Mouse (Mus musculus) bone marrow macrophage, adult 2 months (primary cell): ENCODE results near the gene Rpl6. TPM values are rescaled to one million over a fixed set of nuclear protein-coding genes. Genes with fewer than 3 reads are reported as not detected.
A peak's percentile ranks its signal among the peaks of the same experiment; 100 is the strongest.
"Not testable (repeated sequence)": the region's sequence is repeated elsewhere in the genome, so short reads cannot be mapped to it uniquely, and the experiment has no call there.

Source experiments
- H3K27ac ChIP-seq: 2 replicates; pipeline ENCODE4 v1.5.1; 2012; ENCODE audit warnings: low read depth, low read length; ENCODE audit not compliant: insufficient read depth
- H3K4me1 ChIP-seq: 2 replicates; pipeline ENCODE4 v1.6.1; 2012; ENCODE audit warnings: low read length; ENCODE audit not compliant: control insufficient read depth, insufficient read depth
- H3K4me3 ChIP-seq: 2 replicates; pipeline ENCODE4 v1.5.1; 2012; ENCODE audit warnings: mild to moderate bottlenecking, low read length, moderate library complexity; ENCODE audit not compliant: insufficient read depth
- CTCF ChIP-seq: IDR thresholded peaks from 2 replicates; pipeline ENCODE4 v1.5.1; 2012; ENCODE audit warnings: low read depth, mild to moderate bottlenecking, low read length, moderate library complexity
- POLR2A ChIP-seq: IDR thresholded peaks from 2 replicates; pipeline ENCODE4 v1.6.1; 2012; ENCODE audit warnings: mild to moderate bottlenecking, low read depth, low read length, borderline replicate concordance
- polyA plus RNA-seq: library from polyadenylated mRNA; stranded (reverse); fragments of >200 nt; gene quantifications from 2 replicates; pipeline ENCODE4 v1.2.4, GENCODE M21; 2012; ENCODE audit not compliant: missing spikeins, insufficient read depth, insufficient read length

Rpl6 gene
- polyA plus RNA-seq, 1 experiment = 1,191 TPM

- H3K27ac ChIP-seq = no peak overlapping the region
- H3K4me1 ChIP-seq = peaks cover 7% of the 10 kb centered on the region
- no peak overlapping the region for H3K4me3 ChIP-seq
- no peak for TF ChIP-seq POLR2A
- TF ChIP-seq CTCF = no peak
Measured at GRCm38 (mm10) chr5:121210601-121210924, 6.3 kb downstream of the Rpl6 start.

GRCm38 (mm10) chr5:121212108-121212507 lies 7.8 kb downstream of the Rpl6 start:
- no peak overlapping the region for H3K27ac ChIP-seq
- no peak for TF ChIP-seq POLR2A
- TF ChIP-seq CTCF = no peak
- H3K4me3 ChIP-seq = no peak overlapping the region
- no peaks in the 10 kb centered on the region for H3K4me1 ChIP-seq

GRCm38 (mm10) chr5:121214707-121215106 lies 10.4 kb downstream of the Rpl6 start:
- Histone ChIP-seq H3K27ac (no peak overlapping the region), H3K4me1 (no peaks in the 10 kb centered on the region)

GRCm38 (mm10) chr5:121215380-121216125 lies 11.3 kb downstream of the Rpl6 start:
- Histone ChIP-seq H3K4me1 (no peaks in the 10 kb centered on the region), H3K27ac (no peak overlapping the region), H3K4me3 (no peak overlapping the region)
- TF ChIP-seq POLR2A (no peak), CTCF (peak; percentile 95)

More at GRCm38 (mm10) chr5:121214707-121215106, 10.4 kb downstream of the Rpl6 start:
- H3K4me3 ChIP-seq = no peak overlapping the region
- no peak for TF ChIP-seq CTCF
- no peak for TF ChIP-seq POLR2A

DNA sequence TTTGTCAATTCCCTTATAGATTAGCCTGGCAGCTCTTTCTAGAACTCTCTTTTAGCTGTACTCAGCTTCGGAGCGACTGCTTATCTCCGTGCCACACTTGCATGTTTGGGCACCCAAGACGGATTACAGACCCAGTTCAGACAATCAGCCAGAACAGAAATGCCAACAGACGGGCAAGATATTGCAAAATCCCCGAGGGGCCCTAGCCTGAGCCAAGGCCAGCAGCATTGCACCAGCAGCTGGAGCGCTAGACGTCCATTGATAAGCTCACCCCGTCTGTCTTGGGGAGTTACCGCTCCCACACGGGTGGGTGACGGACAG lies 11.8 kb downstream of the Rpl6 start:
- Histone ChIP-seq H3K27ac (no peak overlapping the region), H3K4me3 (no peak overlapping the region), H3K4me1 (no peaks in the 10 kb centered on the region)

DNA sequence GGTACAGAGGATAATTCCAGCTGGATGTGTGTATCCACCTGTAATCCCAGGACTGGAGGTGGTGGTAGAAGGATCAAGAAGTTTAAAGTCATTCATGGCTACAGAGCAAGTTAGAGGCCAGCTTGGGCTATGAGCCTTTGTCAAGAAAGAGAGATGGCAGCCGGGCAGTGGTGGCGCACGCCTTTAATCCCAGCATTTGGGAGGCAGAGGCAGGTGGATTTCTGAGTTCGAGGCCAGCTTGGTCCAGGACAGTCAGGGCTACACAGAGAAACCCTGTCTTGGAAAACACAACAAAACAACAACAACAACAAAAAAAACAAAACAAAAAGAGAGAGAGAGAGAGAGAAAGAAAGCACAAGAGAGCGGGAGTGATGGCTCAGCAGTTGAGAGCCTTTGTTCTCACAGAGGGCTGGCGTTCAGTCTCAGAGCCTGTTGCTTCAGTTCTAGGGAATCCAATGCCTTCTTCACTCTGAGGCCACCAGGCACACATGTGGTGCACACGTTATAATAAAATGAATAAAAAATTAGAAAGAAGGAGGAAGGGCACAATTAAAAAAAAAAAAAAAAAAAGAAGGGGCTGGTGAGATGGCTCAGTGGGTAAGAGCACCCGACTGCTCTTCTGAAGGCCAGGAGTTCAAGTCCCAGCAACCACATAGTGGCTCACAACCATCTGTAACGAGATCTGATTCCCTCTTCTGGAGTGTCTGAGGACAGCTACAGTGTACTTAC lies 12.5 kb downstream of the Rpl6 start:
- not testable (repeated sequence) for H3K27ac ChIP-seq, H3K4me1 ChIP-seq, H3K4me3 ChIP-seq

More for the DNA sequence above, 11.8 kb downstream of the Rpl6 start:
- TF ChIP-seq POLR2A (no peak), CTCF (no peak)

DNA sequence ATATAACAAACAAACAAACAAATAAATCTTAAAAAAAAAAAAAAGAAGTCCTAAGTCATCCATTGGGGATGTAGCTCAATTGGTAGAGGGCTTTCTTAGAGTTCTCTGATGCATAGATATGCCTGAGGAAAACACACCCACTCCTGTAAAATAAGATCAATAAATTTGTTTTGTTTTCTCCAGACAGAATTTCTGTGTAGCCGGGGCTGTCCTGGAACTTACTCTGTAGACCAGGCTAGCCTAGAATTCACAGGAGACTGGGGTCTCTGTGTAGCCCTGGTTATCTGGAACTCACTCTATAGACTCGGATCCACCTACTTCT lies 13.0 kb downstream of the Rpl6 start:
- Histone ChIP-seq H3K4me1 (peaks cover 5% of the 10 kb centered on the region), H3K27ac (no peak overlapping the region), H3K4me3 (no peak overlapping the region)
- TF ChIP-seq POLR2A (no peak), CTCF (no peak)

DNA sequence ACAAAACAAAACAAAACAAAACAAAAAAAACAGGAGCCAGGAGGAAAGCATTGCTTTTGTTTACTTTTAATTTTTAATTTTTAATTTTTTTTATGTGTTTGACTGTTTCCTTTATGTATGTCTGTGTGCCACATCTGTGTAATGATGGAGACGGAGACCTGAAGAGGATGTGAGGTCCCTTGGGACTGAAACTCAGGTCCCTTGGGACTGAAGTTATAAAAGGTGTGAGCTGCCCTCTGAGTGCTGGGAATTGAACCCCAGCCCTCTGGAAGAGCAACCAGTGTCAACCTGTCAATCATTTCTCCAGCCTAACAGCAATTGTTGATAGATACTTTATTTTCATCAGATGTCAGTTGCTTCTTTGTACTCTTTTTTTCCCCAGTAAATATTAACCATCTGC lies 14.9 kb downstream of the Rpl6 start:
- Histone ChIP-seq H3K4me3 (no peak overlapping the region), H3K27ac (no peak overlapping the region), H3K4me1 (peaks cover 5% of the 10 kb centered on the region)
- TF ChIP-seq CTCF (no peak), POLR2A (no peak)

GRCm38 (mm10) chr5:121219980-121220731 lies 15.9 kb downstream of the Rpl6 start, which contains the start of gene Hectd4:
TSS of gene Hectd4 (plus strand) at chr5:121220219.
- Histone ChIP-seq H3K27ac (peak within 1 kb of the TSS; percentile 45; the same call in 1 of the 2 replicates), H3K4me1 (peaks cover 5% of the 10 kb centered on the region), H3K4me3 (peak within 1 kb of the TSS; percentile 80)
- TF ChIP-seq POLR2A (0 out of 2 replicates have a peak, but pooled peaks have one; percentile 51), CTCF (no peak)
